Mouse (Mus musculus): Measurements from ENCODE around the gene Gm4858. TPM values are rescaled to one million over a fixed set of nuclear protein-coding genes. Genes with fewer than 3 reads are reported as not detected.

Gm4858 gene
- polyA plus RNA-seq, 1 experiment, result not detected

DNA sequence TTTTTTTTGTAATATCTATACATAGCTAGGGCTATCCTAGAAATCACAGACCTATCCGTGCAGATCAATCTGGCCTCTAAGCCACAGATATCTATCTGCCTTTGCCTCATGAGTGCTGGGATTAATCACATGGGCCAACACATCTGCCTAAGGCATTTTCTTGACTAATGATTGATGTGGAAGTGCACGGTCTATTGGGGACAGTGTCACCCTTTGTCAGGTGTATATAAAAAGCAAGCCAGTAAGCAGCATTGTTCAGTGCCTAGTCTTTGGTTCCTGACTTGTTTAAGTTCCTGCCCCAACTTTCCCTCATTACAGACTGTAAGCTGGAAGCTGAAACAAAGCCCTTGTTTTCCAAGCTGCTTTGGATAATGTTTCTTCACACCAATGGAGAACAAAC is 27.8 kb downstream of the Gm4858 start:
- Histone ChIP-seq H3K36me3 (ENCODE audit: control insufficient read depth) (no peaks in the 10 kb centered on the region), H3K27me3 (ENCODE audit: control insufficient read depth) (no peaks in the 10 kb centered on the region), H3K9me3 (ENCODE audit: control insufficient read depth, low read length) (0 out of 2 replicates have a peak, but pooled peaks cover 4% of the 10 kb centered on the region), H3K4me3 (replicated peaks) (no peak overlapping the region), H3K4me1 (ENCODE audit: control insufficient read depth) (no peaks in the 10 kb centered on the region)
- TF ChIP-seq TAL1 (IDR thresholded peaks at IDR 0.05; ENCODE audit: low read length) (no peak), GATA1 (IDR thresholded peaks at IDR 0.05; ENCODE audit: low read length) (no peak)

DNA sequence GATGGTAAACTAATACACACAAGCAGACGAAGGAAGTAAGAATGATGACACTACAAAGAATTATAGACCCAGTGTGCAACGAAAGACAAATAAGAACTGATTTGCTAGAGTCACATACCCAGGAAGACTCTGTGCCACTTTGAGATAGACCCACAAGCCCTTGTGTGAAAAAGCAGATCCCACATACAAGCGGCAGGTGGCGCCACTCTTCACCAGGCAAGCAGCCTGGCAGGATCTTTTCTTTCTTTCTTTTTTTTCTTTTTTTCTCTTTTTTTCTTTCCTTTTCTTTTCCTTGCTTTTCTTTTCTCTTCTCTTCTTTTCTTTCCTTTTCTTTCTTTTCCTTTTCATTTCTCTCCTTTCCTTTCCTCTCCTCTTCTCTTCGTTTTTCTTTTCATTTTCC is 43.0 kb downstream of the Gm4858 start:
- no peaks in the 10 kb centered on the region for H3K9me3 ChIP-seq (ENCODE audit: control insufficient read depth, low read length)
- no peak overlapping the region for H3K4me3 ChIP-seq (replicated peaks)
- TF ChIP-seq TAL1 (IDR thresholded peaks at IDR 0.05; ENCODE audit: low read length), result no peak
- TF ChIP-seq GATA1 (IDR thresholded peaks at IDR 0.05; ENCODE audit: low read length), result no peak

DNA sequence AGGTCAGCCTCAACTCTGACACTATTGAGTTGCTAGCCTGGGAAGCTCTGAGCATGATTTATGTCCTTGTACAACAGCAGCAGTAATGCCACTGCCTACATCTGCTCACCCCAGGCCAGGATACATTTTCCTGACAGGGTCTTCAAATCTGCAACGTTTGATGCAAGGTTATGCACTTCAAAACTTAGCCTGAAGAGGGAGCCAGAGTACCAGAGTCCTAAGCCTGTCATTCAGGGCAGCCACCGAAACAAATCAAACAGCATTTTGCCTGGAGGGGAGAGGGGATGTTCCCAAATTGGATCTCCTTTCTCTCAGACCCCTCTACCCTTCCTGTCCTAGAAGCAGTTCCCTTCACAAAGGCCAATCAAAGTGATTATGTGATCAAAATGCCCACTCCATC is 45.9 kb downstream of the Gm4858 start:
- no peak for TF ChIP-seq GATA1 (IDR thresholded peaks at IDR 0.05; ENCODE audit: low read length)
- TF ChIP-seq TAL1 (IDR thresholded peaks at IDR 0.05; ENCODE audit: low read length), result no peak
- Histone ChIP-seq H3K36me3 (ENCODE audit: control insufficient read depth) (no peaks in the 10 kb centered on the region), H3K4me1 (ENCODE audit: control insufficient read depth) (no peaks in the 10 kb centered on the region), H3K4me3 (replicated peaks) (no peak overlapping the region), H3K9me3 (ENCODE audit: control insufficient read depth, low read length) (no peaks in the 10 kb centered on the region), H3K27me3 (ENCODE audit: control insufficient read depth) (no peaks in the 10 kb centered on the region)

More for the DNA sequence above, 43.0 kb downstream of the Gm4858 start:
- H3K4me1 ChIP-seq (ENCODE audit: control insufficient read depth), result no peaks in the 10 kb centered on the region
- no peaks in the 10 kb centered on the region for H3K27me3 ChIP-seq (ENCODE audit: control insufficient read depth)
- H3K36me3 ChIP-seq (ENCODE audit: control insufficient read depth), result no peaks in the 10 kb centered on the region

DNA sequence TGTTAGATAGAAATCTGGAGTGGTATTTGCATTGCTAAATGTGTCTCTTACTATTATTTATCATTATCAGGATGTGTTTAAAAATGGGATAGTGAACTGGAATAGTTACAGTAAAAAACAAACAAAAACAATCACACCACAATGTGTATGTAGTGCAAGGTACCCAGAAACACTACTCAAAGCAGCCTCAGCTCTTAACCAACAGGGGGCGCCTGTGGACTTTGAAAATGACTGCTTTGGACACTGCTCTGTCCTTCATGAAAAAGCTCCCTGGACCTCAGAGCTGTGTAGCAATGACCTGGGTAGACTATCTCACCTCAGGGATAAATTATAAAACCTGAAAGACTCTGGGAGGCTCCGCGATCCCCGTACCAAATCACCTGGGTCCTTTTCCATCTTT is 50.5 kb downstream of the Gm4858 start:
- H3K36me3 ChIP-seq (ENCODE audit: control insufficient read depth), result no peaks in the 10 kb centered on the region
- H3K27me3 ChIP-seq (ENCODE audit: control insufficient read depth), result no peaks in the 10 kb centered on the region
- H3K9me3 ChIP-seq (ENCODE audit: control insufficient read depth, low read length), result no peaks in the 10 kb centered on the region
- no peaks in the 10 kb centered on the region for H3K4me1 ChIP-seq (ENCODE audit: control insufficient read depth)
- H3K4me3 ChIP-seq (replicated peaks), result no peak overlapping the region
- no peak for TF ChIP-seq GATA1 (IDR thresholded peaks at IDR 0.05; ENCODE audit: low read length)
- TF ChIP-seq TAL1 (IDR thresholded peaks at IDR 0.05; ENCODE audit: low read length), result no peak

Other genes starting within 250 kb of the Gm4858 start
- gene Kprp, start 241.6 kb upstream of the Gm4858 start, polyA plus RNA-seq (2012), result not detected in 2 replicates
- not detected in 2 replicates for gene Lce1l, start 217.5 kb upstream of the Gm4858 start, polyA plus RNA-seq (2012)
- not detected in 2 replicates for gene 2310050C09Rik, start 198.6 kb upstream of the Gm4858 start, polyA plus RNA-seq (2012)
- not detected in 2 replicates for gene Lce3a, start 142.6 kb upstream of the Gm4858 start, polyA plus RNA-seq (2012)
- gene Lce3b, start 135.8 kb upstream of the Gm4858 start, polyA plus RNA-seq (2012), result not detected in 2 replicates
- not detected in 2 replicates for gene Lce3c, start 124.3 kb upstream of the Gm4858 start, polyA plus RNA-seq (2012)
- not detected in 2 replicates for gene Lce3d, start 111.4 kb upstream of the Gm4858 start, polyA plus RNA-seq (2012)
- gene Lce3e, start 101.8 kb upstream of the Gm4858 start, polyA plus RNA-seq (2012), result not detected in 2 replicates
- not detected in 2 replicates for gene Lce3f, start 76.6 kb upstream of the Gm4858 start, polyA plus RNA-seq (2012)
- gene Crct1, start 53.1 kb upstream of the Gm4858 start, polyA plus RNA-seq (2012), result not detected in 2 replicates
- not detected in 2 replicates for gene Lce1m, start 49.8 kb upstream of the Gm4858 start, polyA plus RNA-seq (2012)
- gene Crnn, start 76.0 kb downstream of the Gm4858 start, polyA plus RNA-seq (2012), result not detected in 2 replicates
- not detected in 2 replicates for gene Flg2, start 128.5 kb downstream of the Gm4858 start, polyA plus RNA-seq (2012)
- not detected in 2 replicates for gene Flg, start 204.7 kb downstream of the Gm4858 start, polyA plus RNA-seq (2012)

Measured in erythroblast, embryonic 14.5 days (primary cell).